Mouse (Mus musculus): ENCODE data around the gene Dkc1. TPM values are rescaled to one million over a fixed set of nuclear protein-coding genes. Genes with fewer than 3 reads are reported as not detected.
"Not testable (repeated sequence)": the region's sequence is repeated elsewhere in the genome, so short reads cannot be mapped to it uniquely, and the experiment has no call there.

Gene Dkc1
- total RNA-seq, 2 experiments from 2014 or later = 19.1 to 25.0 TPM

DNA sequence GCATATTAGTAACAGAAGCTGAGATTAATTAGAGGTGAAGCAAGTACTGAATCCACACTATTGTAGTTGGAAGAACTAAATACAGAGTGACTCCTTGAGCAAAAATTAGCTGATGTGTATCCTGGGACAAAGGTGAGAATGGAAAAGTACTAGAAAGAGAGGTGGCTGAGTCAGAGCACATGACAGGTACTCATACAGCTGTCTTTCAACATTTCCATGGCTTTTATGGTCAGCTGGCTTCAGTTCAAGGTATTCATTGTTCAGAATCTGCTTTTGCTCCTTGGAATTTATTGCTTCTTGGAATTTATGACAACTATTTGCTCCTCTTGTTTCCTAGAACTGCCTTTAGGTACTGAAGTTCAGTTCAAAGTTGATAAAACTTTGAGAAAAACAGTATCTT, 41.3 kb downstream of the Dkc1 start:
- intact Hi-C loops (cut with DNase I) = no loop called here
- no peak for DNase-seq (ENCODE audit: low spot score)

DNA sequence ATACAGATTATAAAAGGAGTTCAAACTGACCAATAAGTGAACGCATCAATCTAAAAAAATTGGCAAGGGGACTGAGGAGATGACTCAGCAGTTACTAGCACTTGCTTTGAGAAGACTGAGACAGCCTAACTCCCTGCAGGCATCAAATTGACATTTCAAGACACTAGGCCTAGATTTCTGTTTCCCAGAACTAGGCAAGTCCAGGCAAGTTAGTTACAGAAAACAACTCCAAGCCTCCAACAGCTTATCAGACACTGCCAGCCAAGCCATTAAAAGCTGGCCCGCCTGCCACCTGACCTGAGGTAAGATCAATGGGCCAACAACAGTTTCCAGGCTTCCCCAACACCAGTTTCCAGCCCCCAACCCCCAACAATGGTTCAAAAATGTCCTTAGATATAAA, 42.1 kb downstream of the Dkc1 start:
- intact Hi-C loops (cut with DNase I) = no loop called here
- no peak for DNase-seq (ENCODE audit: low spot score)

DNA sequence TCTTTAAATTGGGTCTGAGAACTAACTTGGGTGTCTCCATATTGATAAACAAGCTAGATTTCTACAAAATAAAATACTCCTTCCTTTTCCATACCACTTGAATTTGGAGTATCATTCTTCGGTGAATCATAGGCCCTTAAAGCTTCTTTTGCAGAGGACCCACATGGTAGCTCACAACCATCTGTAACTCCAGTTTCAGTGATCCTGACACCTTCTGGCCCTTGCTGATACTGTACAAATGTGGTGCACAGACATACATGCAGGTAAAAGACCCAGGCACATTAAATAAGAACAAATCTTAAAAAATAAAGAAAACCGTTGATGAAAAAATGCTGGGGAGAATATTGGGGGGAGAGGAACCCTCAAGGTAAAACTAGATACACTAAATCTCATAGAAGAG, 42.5 kb downstream of the Dkc1 start:
- no peak for DNase-seq (ENCODE audit: low spot score)
- intact Hi-C loops (cut with DNase I) = no loop called here

DNA sequence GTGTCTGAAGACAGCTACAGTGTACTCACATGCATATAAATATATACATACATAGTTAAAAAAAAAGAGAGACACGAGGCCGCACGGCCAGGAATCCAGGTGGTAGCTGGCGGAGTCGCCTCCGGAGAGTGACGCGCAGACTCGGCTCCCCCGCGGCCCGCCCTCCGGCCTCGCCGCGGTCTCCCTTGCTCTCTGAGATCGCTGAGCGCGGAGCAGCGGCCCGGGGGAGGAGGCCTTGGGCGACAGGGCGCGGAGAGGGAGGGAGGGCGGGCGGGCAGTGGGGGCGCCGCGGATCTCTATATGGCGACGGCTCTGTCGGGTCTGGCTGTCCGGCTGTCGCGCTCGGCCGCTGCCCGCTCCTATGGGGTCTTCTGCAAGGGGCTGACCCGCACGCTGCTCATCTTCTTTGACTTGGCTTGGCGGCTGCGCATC, 47.5 kb downstream of the Dkc1 start:
- DNase-seq (ENCODE audit: low spot score); intact Hi-C loops (cut with DNase I): not testable (repeated sequence)

DNA sequence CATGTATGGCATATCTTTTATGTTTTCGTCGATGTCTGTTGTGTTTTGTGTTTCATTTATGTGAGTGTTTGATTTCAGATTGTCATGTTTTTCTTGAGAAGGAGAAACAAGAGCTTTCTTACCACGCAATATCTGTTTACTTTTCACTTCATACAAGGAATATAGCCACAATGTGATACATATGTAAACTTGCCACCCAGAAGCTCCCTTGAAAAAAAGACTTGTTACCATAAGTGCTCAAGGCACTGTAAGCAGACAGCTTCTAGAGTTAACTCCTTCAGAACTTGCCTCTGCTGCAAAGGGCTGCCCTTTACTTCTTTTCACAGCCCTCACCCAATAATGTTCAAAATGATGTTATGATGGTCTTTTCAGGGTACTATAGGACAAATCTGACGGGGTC, 52.8 kb downstream of the Dkc1 start:
- intact Hi-C loops (cut with DNase I) = no loop called here
- DNase-seq (ENCODE audit: low spot score) = no peak

DNA sequence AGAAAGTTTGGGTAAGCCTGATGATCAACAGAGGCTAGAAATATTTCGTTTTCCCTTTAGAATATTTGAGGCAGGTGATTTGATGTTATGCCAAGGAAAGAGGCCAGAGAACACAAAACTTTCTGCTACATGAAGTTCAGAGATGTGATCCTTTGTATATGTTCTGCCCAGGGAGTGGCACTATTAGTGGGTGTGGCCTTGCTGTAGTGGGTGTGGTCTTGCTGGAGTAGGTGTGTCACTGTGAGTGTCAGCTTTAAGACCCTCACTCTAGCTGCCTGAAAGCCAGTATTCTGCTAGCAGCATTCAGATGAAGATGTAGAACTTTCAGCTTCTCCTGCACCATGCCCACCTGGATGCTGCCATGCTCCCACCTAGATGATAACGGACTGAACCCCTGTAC, 54.6 kb downstream of the Dkc1 start:
- DNase-seq (ENCODE audit: low spot score) = no peak
- intact Hi-C loops (cut with DNase I) = no loop called here

DNA sequence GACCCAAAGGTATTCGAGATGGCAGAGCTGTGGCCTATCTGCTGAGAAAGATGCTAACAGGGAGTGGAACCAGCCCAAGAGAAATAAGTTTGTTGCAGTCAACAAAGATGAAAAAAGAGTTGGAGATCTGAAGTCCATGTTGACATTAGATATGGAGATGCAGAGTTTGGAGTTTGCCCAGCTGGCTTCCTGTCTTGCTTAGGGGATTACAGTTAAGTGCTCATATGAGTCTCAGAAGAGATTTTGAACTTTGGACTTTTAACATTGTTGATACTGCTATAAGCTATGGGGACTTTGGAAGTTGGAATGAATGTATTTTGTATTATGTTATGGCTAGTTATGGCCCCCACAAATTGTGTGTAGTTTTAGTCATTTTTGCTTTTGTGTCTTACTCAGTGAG, 56.6 kb downstream of the Dkc1 start:
- intact Hi-C loops (cut with DNase I) = no loop called here
- DNase-seq (ENCODE audit: low spot score) = no peak

DNA sequence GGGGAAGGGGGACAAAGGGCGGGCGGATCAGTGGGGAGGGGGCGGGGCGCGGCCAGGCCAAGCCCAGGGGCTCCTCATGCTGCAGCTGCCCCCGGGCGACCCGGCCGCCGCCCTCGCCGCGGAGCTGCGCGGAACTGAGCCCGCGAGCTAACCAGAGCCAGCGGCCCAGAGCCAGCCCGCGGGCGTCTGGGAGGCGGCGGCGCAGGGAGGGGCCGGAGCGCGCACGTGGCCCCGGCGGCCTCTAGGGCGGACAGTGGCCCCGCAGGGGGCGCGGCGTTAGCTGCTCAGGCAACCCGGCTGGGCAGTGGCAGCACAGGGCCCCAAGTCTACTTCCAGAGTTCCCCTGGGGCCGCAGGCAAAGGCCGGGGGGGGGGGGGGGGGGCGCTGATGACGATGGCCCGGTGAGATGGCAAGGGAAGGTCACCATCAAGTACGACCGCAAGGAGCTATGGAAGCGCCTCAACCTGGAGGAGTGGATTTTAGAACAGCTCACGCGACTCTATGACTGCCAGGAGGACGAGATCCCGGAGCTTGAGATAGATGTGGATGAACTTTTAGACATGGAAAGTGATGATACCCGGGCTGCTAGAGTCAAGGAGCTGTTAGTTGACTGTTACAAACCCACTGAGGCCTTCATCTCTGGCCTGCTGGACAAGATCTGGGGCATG, 60.1 kb downstream of the Dkc1 start:
- intact Hi-C loops (cut with DNase I) = no loop called here
- peak; percentile 32 for DNase-seq (ENCODE audit: low spot score)

Other genes starting within 250 kb of the Dkc1 start
- gene Gab3, start 10.4 kb upstream of the Dkc1 start, total RNA-seq (2021) = 1 to 10 TPM; 1.2 to 1.5 TPM
- 10 to 100 TPM; 12.9 to 14.7 TPM for gene Mpp1, start 35.2 kb downstream of the Dkc1 start, total RNA-seq (2021)
- not detected for gene Smim9, start 67.9 kb downstream of the Dkc1 start, total RNA-seq (2021)

All from heart, postnatal 25 days (tissue).